12 mouse cellular contexts compared by ENCODE assay signal in the genomic region with DNA sequence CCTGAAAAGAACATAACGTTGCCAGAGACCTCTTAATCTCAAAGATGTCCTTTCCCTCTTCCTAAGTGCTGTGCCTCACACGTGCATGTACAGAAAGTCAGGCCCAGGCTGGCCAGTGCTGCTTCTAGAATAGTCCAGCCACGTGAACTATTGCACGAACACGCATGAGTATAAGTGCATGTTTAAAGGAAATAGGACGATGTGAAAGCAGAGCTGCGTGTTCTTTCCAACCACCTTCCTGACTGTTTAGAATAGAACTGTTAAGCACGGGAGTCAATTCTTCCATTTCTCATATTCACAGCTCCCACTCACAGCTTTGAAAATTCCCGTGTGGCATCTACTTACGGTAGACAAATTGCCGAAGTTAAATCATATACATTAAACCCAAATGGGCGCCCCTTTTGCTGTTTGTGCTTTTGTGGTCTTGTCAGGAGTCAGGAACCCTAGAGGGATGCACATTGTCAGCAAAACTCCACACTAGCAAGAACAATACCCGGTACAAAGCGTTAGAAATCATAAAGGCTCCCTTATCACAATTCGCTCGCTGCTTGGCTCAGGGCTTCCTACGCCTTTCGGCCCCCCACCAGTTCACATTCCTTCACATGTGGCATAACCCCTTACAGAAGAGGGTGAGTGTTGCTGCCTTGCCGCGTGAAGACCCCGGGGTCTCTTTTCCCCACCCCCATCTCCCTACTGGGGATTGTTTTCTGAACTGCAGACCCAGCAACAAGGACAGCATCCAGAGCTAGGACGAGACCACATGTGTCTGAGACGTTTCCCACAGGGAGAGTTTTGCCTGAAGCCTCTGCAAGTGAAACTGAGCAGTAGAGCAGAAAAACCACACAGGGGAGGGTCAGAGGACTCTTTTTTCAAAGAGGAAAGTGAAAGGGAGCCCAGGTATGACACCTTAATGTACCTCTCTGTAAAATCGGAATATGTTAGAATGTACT. TPM values are rescaled to one million over a fixed set of nuclear protein-coding genes. Genes with fewer than 3 reads are reported as not detected.
DNase-seq lines count a peak whose midpoint lies in the region; ATAC-seq lines count a peak whose summit lies in the region.
"Had no signal": no experiment of that assay in that cellular context is flagged by ENCODE, and none has a peak within 500 bp of the region (broad histone marks: within the 10 kb centered on the region; RNA-seq: fewer than 3 reads in every experiment).

No protein-coding gene starts in this region.

- intact Hi-C loops in heart, postnatal 14 days (cut with DNase I): no loop called here

- DNase-seq in heart, postnatal 14 days: no peak
- DNase-seq in lung, adult 18-20 months: no peak
- no peak for DNase-seq in adrenal gland, adult 8-10 months
- DNase-seq: cerebellum, adult 2 months had no signal

- 45% methylated on average over 24 of the region's 24 CpGs for WGBS in heart, embryonic 12.5 days
- WGBS in lung, embryonic 16.5 days: 51% methylated on average over 24 of the region's 24 CpGs
- WGBS in hindbrain, embryonic 12.5 days: 47% methylated on average over 24 of the region's 24 CpGs
- 49% methylated on average over 24 of the region's 24 CpGs for WGBS in neural tube, embryonic 14.5 days
- 60% methylated on average over 24 of the region's 24 CpGs for WGBS in intestine, embryonic 16.5 days

- H3K4me1 ChIP-seq in heart, embryonic 12.5 days (replicated peaks): peaks cover 4% of the 10 kb centered on the region
- H3K4me1 ChIP-seq in lung, embryonic 16.5 days (replicated peaks; ENCODE audit: control insufficient read depth, insufficient read depth, low read length): no peaks in the 10 kb centered on the region
- peaks cover 10% of the 10 kb centered on the region for H3K4me1 ChIP-seq in hindbrain, embryonic 12.5 days
- 0 out of 2 replicates have a peak, but pooled peaks cover 3% of the 10 kb centered on the region for H3K4me1 ChIP-seq in neural tube, embryonic 14.5 days (ENCODE audit: control insufficient read depth, insufficient read depth, low read length)
- no peaks in the 10 kb centered on the region for H3K4me1 ChIP-seq in intestine, embryonic 16.5 days (ENCODE audit: control insufficient read depth, insufficient read depth, low read length)
- H3K4me1 ChIP-seq: limb, embryonic 12.5 days had no signal

- H3K4me3 ChIP-seq in heart, embryonic 12.5 days: peak overlapping the region; percentile 30
- no peak overlapping the region for H3K4me3 ChIP-seq in lung, embryonic 16.5 days (ENCODE audit: low read length)
- H3K4me3 ChIP-seq in hindbrain, embryonic 12.5 days: 0 out of 2 replicates have a peak overlapping the region, but pooled peaks have one; percentile 7
- H3K4me3 ChIP-seq in neural tube, embryonic 14.5 days (ENCODE audit: low read depth, low read length): no peak overlapping the region
- no peak overlapping the region for H3K4me3 ChIP-seq in intestine, embryonic 16.5 days (ENCODE audit: low read length)
- H3K4me3 ChIP-seq: limb, embryonic 12.5 days had no signal

- no peaks in the 10 kb centered on the region for H3K36me3 ChIP-seq in heart, embryonic 12.5 days
- H3K36me3 ChIP-seq in lung, embryonic 16.5 days (ENCODE audit: control insufficient read depth, insufficient read depth, low read length): no peaks in the 10 kb centered on the region
- no peaks in the 10 kb centered on the region for H3K36me3 ChIP-seq in hindbrain, embryonic 12.5 days
- H3K36me3 ChIP-seq in neural tube, embryonic 14.5 days (ENCODE audit: control insufficient read depth, insufficient read depth, low read length): no peaks in the 10 kb centered on the region
- no peaks in the 10 kb centered on the region for H3K36me3 ChIP-seq in intestine, embryonic 16.5 days (ENCODE audit: control insufficient read depth, insufficient read depth, low read length)
- H3K36me3 ChIP-seq: limb, embryonic 12.5 days had no signal

- H3K27ac ChIP-seq in heart, embryonic 12.5 days (ENCODE audit: poor library complexity, severe bottlenecking): no peak overlapping the region
- no peak overlapping the region for H3K27ac ChIP-seq in lung, embryonic 16.5 days (ENCODE audit: low read length)
- H3K27ac ChIP-seq in hindbrain, embryonic 12.5 days: no peak overlapping the region
- H3K27ac ChIP-seq in neural tube, embryonic 14.5 days (ENCODE audit: low read depth, low read length): no peak overlapping the region
- H3K27ac ChIP-seq in intestine, embryonic 16.5 days (ENCODE audit: low read length): no peak overlapping the region
- H3K27ac ChIP-seq: limb, embryonic 12.5 days had no signal

- ATAC-seq in heart, embryonic 12.5 days (ENCODE audit: insufficient number of reproducible peaks, low FRiP score): no peak
- ATAC-seq in lung, embryonic 16.5 days (ENCODE audit: low read depth): no peak
- ATAC-seq in hindbrain, embryonic 12.5 days (ENCODE audit: low FRiP score): 0 out of 2 replicates have a peak, but pooled peaks have one; percentile 32
- peak; percentile 38; the same call in 1 of the 2 replicates for ATAC-seq in neural tube, embryonic 14.5 days (ENCODE audit: low read depth)
- ATAC-seq in intestine, embryonic 16.5 days: no peak
- ATAC-seq: intestine, postnatal 0 days had no signal

- peak overlapping the region; percentile 62 for H3K4me2 ChIP-seq in heart, embryonic 12.5 days
- peak overlapping the region; percentile 39 for H3K4me2 ChIP-seq in lung, embryonic 16.5 days (ENCODE audit: low read depth, low read length)
- peak overlapping the region; percentile 40 for H3K4me2 ChIP-seq in hindbrain, embryonic 12.5 days (replicated peaks)
- H3K4me2 ChIP-seq in neural tube, embryonic 14.5 days (ENCODE audit: low read depth, low read length): peak overlapping the region; percentile 30
- H3K4me2 ChIP-seq in intestine, embryonic 16.5 days (ENCODE audit: low read depth, low read length): no peak overlapping the region
- H3K4me2 ChIP-seq: limb, embryonic 12.5 days had no signal

- H3K27me3 ChIP-seq in heart, embryonic 12.5 days (replicated peaks): no peaks in the 10 kb centered on the region
- H3K27me3 ChIP-seq in lung, embryonic 16.5 days (ENCODE audit: control insufficient read depth, insufficient read depth, low read depth, low read length): no peaks in the 10 kb centered on the region
- no peaks in the 10 kb centered on the region for H3K27me3 ChIP-seq in hindbrain, embryonic 12.5 days
- H3K27me3 ChIP-seq in neural tube, embryonic 14.5 days (ENCODE audit: control insufficient read depth, insufficient read depth, low read length): no peaks in the 10 kb centered on the region
- no peaks in the 10 kb centered on the region for H3K27me3 ChIP-seq in intestine, embryonic 16.5 days (replicated peaks; ENCODE audit: control insufficient read depth, insufficient read depth, low read length)
- H3K27me3 ChIP-seq: limb, embryonic 12.5 days had no signal

- H3K9me3 ChIP-seq in heart, embryonic 12.5 days (replicated peaks): no peaks in the 10 kb centered on the region
- H3K9me3 ChIP-seq in lung, embryonic 16.5 days (ENCODE audit: control insufficient read depth, low read length): no peaks in the 10 kb centered on the region
- no peaks in the 10 kb centered on the region for H3K9me3 ChIP-seq in hindbrain, embryonic 12.5 days (replicated peaks)
- H3K9me3 ChIP-seq in neural tube, embryonic 14.5 days (ENCODE audit: control insufficient read depth, low read length): no peaks in the 10 kb centered on the region
- no peaks in the 10 kb centered on the region for H3K9me3 ChIP-seq in intestine, embryonic 16.5 days (ENCODE audit: control insufficient read depth, low read length)
- H3K9me3 ChIP-seq: limb, embryonic 12.5 days had no signal

- no peak overlapping the region; the same call in 1 of the 2 replicates for H3K9ac ChIP-seq in heart, embryonic 12.5 days
- 0 out of 2 replicates have a peak overlapping the region, but pooled peaks have one; percentile 35 for H3K9ac ChIP-seq in lung, embryonic 16.5 days (ENCODE audit: low read length)
- peak overlapping the region; percentile 15 for H3K9ac ChIP-seq in hindbrain, embryonic 12.5 days
- no peak overlapping the region for H3K9ac ChIP-seq in neural tube, embryonic 14.5 days (replicated peaks; ENCODE audit: low read depth, low read length)
- H3K9ac ChIP-seq in intestine, embryonic 16.5 days (ENCODE audit: low read depth, low read length): no peak overlapping the region
- H3K9ac ChIP-seq: limb, embryonic 12.5 days had no signal

RNA-seq across cellular contexts. Expression of a gene that starts 33.1 kb away (rescaled TPM):
- polyA plus RNA-seq in heart, embryonic 12.5 days (2016; fragmentation: Nextera tagmentation; extraction: Ambion mirVana): 10.5 and 13.6 TPM in 2 replicates
- total RNA-seq in heart, postnatal 14 days (2021): 1 to 10 TPM; 3.1 to 4.2 TPM
- polyA plus RNA-seq in lung, embryonic 16.5 days (2015; fragmentation: Nextera tagmentation; extraction: Ambion mirVana): 17.2 and 17.6 TPM in 2 replicates
- 36.7 and 40.0 TPM in 2 replicates for polyA plus RNA-seq in hindbrain, embryonic 12.5 days (2016; fragmentation: Nextera tagmentation; extraction: Ambion mirVana)
- polyA plus RNA-seq in neural tube, embryonic 14.5 days (2014; fragmentation: Nextera tagmentation; extraction: Ambion mirVana): 62.2 and 75.4 TPM in 2 replicates
- 100 to 1,000 TPM in 2 of 4 experiments, 10 to 100 TPM in 2; 87.0 to 196 (median 107) TPM for total RNA-seq in adrenal gland, adult 8-10 months (2022)
- 9.0 and 9.7 TPM in 2 replicates for polyA plus RNA-seq in intestine, embryonic 16.5 days (2015; fragmentation: Nextera tagmentation; extraction: Ambion mirVana)
- total RNA-seq: megakaryocyte-erythroid progenitor cell, adult 5-6 weeks had no signal

Comparison
In these comparisons a context has a peak if more than half of its experiments do, and no peak if none do; other contexts are left out.
1. ATAC-seq: peak in hindbrain, embryonic 12.5 days (single experiment) and neural tube, embryonic 14.5 days (single experiment); none in heart, embryonic 12.5 days (single experiment), lung, embryonic 16.5 days (single experiment) and intestine, embryonic 16.5 days (single experiment).
2. H3K4me3 ChIP-seq: peak in heart, embryonic 12.5 days (single experiment) and hindbrain, embryonic 12.5 days (single experiment); none in lung, embryonic 16.5 days (single experiment), neural tube, embryonic 14.5 days (single experiment) and intestine, embryonic 16.5 days (single experiment).
3. H3K9ac ChIP-seq: peak in lung, embryonic 16.5 days (single experiment) and hindbrain, embryonic 12.5 days (single experiment); none in heart, embryonic 12.5 days (single experiment), neural tube, embryonic 14.5 days (single experiment) and intestine, embryonic 16.5 days (single experiment).